Mouse (Mus musculus) brown adipose tissue, adult 24 weeks (tissue): ENCODE results near the gene Olfr963. TPM values are rescaled to one million over a fixed set of nuclear protein-coding genes. Genes with fewer than 3 reads are reported as not detected.
"Not testable (repeated sequence)": the region's sequence is repeated elsewhere in the genome, so short reads cannot be mapped to it uniquely, and the experiment has no call there.

Experiments
- H3K27ac ChIP-seq: fragments of 200-500 bp; replicated peaks from 2 replicates; pipeline ENCODE4 v1.5.1; 2012; ENCODE audit warnings: low read depth, mild to moderate bottlenecking, low read length
- H3K4me1 ChIP-seq: fragments of 200-500 bp; 2 replicates; pipeline ENCODE4 v1.6.1; 2012; ENCODE audit warnings: low read length, mixed read lengths; ENCODE audit not compliant: control insufficient read depth, insufficient read depth, insufficient read length
- H3K4me3 ChIP-seq: fragments of 200-500 bp; 2 replicates; pipeline ENCODE4 v1.5.1; 2012; ENCODE audit warnings: low read depth, mild to moderate bottlenecking, low read length, moderate library complexity; ENCODE audit not compliant: insufficient read depth
- polyA plus RNA-seq: library from polyadenylated mRNA; stranded (reverse); fragments of >200 nt; gene quantifications from 2 replicates; pipeline ENCODE4 v1.2.4, GENCODE M21; 2012; ENCODE audit not compliant: missing spikeins, insufficient read depth, insufficient read length

Olfr963 gene
- polyA plus RNA-seq: not detected in 2 replicates

DNA sequence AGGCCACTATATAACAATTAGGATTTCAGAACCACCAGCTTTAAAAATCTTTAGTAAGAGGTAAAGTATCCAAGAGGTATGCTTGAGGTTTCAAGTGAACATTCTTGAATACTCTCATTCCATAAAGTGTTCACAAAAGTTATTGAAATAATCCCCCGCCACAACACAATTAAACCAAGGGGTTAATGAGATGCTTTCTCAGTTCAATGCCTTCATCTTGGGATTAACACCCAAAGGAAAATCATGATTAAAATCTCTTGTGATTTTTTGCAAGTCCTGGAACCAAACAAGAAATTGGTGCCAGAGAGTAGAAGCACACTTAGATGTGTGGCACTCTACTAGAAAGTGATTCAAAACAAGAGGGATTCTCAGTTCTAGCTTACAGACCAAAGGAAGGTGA lies at the start of gene Olfr963:
TSS of gene Olfr963 (plus strand) at position 301 of the 400 bp plus-strand sequence.
- Histone ChIP-seq H3K27ac (no peak within 1 kb of the TSS), H3K4me3 (no peak within 1 kb of the TSS), H3K4me1 (no peaks in the 10 kb centered on the region)

DNA sequence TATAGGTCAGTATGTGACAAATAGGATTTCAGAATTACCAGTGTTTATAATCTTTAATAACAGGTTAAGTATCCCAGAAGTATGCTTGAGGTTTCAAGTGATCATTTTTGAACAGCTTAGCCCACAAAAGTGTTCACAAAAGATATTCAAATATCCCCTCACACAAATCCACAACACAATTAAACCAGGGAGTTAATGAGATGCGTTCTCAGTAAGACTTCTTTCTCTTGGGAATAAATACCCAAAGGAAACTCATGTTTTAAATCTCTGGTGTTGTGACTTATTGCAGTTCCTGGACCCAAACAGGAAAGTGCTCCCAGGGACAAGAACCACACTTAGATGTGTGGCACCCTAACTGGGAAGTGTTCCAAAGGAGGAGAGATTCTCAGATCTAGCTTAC lies 45.9 kb upstream of the Olfr963 start, which contains the start of gene Olfr960:
TSS of gene Olfr960 (plus strand) at position 301 of the 400 bp plus-strand sequence.
- H3K4me3 ChIP-seq: no peak within 1 kb of the TSS
- no peak within 1 kb of the TSS for H3K27ac ChIP-seq

DNA sequence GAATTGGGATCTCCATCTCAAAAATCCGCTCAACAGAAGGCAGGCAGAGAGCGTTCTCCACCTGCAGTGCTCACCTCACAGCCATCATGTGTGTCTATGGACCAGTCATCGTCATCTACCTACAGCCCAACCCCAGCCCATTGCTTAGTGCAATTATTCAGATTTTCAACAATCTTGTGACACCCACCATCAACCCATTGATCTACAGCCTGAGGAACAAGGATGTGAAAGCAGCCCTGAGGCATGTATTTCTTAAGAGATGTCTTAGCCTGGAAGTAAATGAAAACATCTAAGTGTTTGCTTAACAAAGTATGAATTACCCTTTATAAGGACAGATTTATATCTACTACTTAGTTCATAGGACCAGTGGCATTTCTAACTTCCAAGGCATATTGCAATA lies 43.2 kb upstream of the Olfr963 start:
- H3K4me3 ChIP-seq: no peak overlapping the region
- no peak overlapping the region for H3K27ac ChIP-seq
- no peaks in the 10 kb centered on the region for H3K4me1 ChIP-seq

More for the DNA sequence above, 45.9 kb upstream of the Olfr963 start, which contains the start of gene Olfr960:
- H3K4me1 ChIP-seq: no peaks in the 10 kb centered on the region

DNA sequence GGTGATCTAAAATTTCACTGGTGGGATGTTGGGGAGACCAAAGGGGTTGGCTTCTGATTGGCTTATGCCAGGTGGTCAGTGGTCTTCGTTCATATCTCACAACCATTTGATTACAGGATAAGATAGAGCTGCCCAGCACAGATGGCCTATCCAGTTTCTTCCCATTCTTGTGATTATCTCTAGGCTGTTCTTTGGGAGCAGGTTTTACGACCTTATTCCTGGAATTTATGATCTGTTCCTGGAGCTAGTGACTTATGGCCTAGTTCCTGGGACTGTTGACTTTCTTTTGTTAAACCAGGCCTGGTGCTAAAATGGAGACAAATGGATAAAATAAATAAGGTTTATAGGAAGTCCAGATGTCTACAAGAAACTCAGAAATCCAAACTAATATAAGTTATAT lies 42.3 kb upstream of the Olfr963 start:
- Histone ChIP-seq H3K27ac (no peak overlapping the region), H3K4me3 (no peak overlapping the region), H3K4me1 (no peaks in the 10 kb centered on the region)

DNA sequence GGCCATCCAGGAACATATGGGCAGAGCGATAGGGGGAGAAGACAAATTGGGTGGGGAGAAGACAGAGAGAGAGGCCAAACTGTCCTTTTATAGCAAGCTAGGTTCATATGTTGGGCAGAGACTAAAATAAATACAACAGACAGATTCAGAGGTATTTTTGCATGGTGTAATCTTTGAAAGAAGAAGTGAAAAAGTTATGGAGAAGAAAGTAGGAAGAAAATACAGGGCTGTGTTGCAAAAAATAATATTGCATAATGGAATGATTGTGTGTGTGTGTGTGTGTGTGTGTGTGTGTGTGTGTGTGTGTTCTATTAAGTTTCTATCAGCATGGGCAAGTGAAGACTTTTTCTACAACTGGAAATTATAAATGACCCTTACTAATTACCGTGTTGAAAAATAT lies 37.9 kb upstream of the Olfr963 start:
- Histone ChIP-seq H3K27ac (no peak overlapping the region), H3K4me1 (no peaks in the 10 kb centered on the region), H3K4me3 (no peak overlapping the region)

DNA sequence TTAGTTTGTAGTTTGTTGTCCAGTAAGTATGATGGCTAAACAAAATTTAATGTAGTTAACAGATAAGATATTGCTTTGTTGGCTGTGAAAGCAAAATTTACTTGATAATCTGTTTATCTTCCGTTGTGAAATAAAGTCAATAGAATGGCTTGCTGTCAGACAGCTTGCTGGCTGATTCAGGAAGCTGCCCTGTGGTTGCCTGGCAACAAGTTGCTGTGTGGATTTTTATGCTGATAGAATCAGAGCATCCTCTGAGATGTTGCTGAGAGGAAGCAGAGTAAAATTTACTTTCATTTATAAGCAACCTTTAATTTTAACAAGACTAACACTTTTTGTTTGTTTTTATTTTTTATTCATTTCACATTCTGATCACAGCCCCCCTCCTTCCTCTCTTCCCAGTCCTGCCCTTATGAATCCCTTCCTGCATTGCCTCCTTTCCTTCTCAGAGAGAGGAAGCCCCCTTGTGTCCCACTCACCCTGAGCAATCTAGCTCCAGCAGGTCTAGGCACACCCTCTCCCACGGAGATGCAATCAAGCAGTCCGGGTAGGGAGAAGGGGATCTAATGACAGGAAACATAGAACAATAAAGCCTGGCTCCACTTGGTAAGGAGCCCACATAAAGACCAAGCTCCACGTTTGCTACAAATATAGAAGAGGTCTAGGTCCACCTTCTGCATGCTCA lies 33.0 kb upstream of the Olfr963 start:
- Histone ChIP-seq H3K4me1 (no peaks in the 10 kb centered on the region), H3K4me3 (no peak overlapping the region), H3K27ac (no peak overlapping the region)

DNA sequence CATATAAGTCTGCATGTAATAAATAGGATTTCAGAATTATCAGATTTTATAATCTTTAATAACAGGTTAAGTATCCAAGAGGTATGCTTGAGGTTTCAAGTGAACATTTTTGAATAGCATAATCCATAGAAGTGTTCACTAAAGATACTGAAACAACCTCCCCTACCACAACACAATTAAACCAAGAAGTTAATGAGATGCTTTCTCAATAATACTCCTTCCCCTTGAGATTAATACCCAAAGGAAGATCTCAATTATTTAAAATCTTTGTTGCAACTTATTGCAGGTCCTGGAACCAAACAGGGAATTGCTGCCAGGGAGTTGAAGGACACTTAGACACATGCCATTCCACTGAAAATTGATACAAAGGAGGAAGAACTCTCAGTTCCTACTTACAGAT lies 22.2 kb upstream of the Olfr963 start, which contains the start of gene Olfr961:
TSS of gene Olfr961 (plus strand) at position 301 of the 400 bp plus-strand sequence.
- H3K4me3 ChIP-seq: no peak within 1 kb of the TSS
- no peaks in the 10 kb centered on the region for H3K4me1 ChIP-seq
- no peak within 1 kb of the TSS for H3K27ac ChIP-seq

DNA sequence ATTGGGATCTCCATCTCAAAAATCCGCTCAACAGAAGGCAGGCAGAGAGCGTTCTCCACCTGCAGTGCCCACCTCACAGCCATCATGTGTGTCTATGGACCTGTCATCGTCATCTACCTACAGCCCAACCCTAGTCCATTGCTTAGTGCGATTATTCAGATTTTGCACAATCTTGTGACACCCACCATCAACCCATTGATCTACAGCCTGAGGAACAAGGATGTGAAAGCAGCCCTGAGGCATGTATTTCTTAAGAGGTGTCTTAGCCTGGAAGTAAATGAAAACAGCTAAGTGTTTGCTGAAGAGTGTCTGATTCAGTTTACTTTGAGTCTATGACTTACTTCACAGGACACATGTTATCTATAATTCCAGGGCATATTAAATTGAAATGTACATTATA lies 19.6 kb upstream of the Olfr963 start:
- no peak overlapping the region for H3K4me3 ChIP-seq
- no peak overlapping the region for H3K27ac ChIP-seq
- no peaks in the 10 kb centered on the region for H3K4me1 ChIP-seq

DNA sequence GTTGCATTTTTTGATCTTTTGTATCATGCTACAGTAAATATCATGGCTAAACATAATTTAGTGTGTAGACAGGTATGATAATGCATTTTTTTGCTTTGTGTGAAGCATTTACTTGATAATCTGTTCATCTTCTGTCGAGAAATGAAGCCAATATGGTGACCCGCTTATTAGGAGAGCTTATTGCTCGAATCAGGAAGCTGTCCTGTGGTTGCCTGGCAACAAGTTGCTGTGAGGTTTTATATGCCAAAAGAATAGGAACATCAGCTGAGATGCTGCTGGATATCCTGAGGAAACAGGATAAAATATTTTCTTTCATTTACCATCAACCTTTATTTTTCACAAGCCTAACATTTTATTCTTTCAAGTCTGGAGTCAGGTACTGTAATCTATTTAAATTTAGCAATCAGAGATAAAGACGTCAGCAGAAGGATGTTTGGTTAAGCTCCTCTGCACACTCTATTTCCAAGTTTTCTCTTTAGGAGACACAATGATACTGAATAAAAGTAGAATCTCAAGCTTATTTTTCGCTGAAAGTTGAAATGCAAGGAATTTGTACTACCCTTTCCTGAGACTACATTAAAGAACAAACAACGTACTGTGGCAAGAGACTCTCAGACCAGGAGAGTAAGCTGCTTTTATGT lies 12.1 kb upstream of the Olfr963 start:
- H3K27ac ChIP-seq: no peak overlapping the region
- no peak overlapping the region for H3K4me3 ChIP-seq
- no peaks in the 10 kb centered on the region for H3K4me1 ChIP-seq

DNA sequence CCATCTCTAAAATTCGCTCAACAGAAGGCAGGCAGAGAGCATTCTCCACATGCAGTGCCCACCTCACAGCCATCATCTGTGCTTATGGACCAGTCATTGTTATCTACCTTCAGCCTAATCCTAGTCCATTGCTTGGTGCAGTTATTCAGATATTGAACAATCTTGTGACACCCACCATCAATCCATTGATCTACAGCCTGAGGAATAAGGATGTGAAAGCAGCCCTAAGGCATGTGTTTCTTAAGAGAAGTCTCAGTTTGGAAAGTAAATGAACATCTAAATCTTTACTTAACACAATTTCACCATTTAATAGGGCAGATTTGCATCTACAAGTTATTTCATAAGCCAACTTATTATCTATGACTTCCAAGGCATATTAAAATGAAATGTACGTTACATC lies 2.7 kb downstream of the Olfr963 start:
- Histone ChIP-seq H3K4me3 (no peak overlapping the region), H3K27ac (no peak overlapping the region), H3K4me1 (no peaks in the 10 kb centered on the region)

DNA sequence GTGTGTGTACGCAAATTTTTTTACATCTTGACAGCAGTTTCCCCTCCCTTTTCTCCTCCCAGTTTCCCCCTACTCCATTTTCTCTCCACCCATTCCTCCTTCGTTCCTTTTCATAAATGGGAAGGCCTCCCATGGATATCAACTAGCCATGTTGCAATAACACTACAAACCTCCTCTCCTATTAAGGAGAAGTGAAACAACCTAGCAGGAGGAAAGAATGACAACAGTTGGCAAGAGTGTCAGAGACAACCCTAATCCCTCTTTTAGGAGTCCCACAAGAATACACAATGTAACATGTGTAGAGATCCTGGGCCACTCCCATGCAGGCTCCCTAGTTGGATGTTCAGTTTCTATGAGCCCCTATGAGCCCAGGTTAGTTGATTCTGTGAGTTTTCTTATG lies 7.8 kb downstream of the Olfr963 start:
- H3K27ac ChIP-seq: no peak overlapping the region
- no peak overlapping the region for H3K4me3 ChIP-seq
- H3K4me1 ChIP-seq: no peaks in the 10 kb centered on the region

DNA sequence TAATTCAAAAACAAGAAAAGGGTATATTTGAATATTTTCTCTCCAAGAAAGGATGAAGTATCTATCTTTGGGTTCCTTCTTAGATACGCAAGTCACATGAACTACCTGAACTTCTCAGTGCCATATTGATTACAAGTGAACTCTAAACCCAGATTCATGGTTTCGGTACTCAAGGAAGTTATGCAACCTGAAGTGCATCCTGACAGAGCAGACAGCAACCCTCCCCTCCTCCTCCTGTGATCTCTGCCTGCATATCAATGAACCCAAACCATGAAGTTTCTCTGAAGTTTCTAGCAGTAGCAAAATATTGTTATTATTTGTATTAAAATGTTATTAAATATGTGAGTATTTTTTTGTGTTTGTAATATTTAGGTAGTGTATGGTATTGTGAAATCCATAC lies 11.6 kb downstream of the Olfr963 start:
- Histone ChIP-seq H3K4me3 (no peak overlapping the region), H3K4me1 (no peaks in the 10 kb centered on the region), H3K27ac (no peak overlapping the region)

DNA sequence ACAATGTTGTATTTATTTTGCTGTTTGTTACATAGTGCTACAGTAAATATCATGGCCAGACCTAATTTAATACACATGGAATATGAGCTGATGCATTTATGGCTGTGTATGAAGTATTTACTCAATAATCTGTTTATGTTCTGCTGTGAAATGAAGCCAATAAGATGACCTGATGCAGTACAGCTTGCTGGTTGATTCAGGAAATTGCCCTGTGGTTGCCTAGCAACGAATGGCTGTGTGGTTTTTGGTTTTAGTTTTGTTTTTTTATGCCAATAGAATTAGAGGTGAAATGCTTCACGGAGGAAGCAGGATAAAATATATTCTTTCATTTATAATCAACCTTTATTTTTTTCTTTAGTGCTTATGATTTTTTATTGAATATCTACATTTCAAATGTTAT lies 12.3 kb downstream of the Olfr963 start:
- Histone ChIP-seq H3K27ac (no peak overlapping the region), H3K4me3 (no peak overlapping the region), H3K4me1 (no peaks in the 10 kb centered on the region)

DNA sequence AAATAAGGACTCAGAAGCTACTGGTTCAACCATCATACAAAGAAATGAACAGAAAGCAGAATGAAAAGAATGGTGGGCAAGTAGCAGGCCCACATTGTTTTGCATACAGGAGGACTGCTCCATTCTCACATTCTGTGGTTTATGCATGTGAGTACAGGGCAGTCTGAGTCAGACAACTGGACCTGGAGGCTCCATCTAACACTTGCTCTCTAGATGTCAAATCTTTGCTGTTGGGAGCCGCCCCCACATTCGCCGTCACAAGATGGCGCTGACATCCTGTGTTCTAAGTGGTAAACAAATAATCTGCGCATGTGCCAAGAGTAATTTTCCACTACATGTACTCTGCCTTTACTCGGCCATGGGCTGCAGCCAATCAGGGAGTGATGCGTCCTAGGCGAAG lies 34.1 kb downstream of the Olfr963 start:
- not testable (repeated sequence) for H3K4me1 ChIP-seq, H3K4me3 ChIP-seq, H3K27ac ChIP-seq

DNA sequence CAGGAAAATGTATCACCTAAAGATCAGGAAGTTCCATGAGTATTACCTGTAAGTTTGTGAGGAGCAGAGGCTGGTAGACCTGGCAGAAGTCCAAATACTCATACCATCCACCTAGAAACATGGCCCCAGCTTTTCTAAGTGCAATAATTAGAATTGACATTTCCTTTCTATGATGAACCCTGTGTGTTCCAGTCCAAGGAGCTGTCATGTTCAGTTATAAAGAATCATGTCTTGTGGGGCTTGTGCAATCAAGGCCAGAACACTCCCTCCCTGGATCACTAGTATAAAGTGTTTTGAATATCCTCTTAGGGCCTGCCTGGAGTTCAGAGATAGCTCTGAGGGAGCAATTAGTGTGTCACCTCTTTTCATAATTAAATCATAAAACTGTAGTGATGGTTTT lies 40.0 kb downstream of the Olfr963 start, which contains the start of gene Olfr149:
TSS of gene Olfr149 (minus strand) at position 101 of the 400 bp plus-strand sequence.
- Histone ChIP-seq H3K4me3 (no peak within 1 kb of the TSS), H3K27ac (no peak within 1 kb of the TSS), H3K4me1 (no peaks in the 10 kb centered on the region)

DNA sequence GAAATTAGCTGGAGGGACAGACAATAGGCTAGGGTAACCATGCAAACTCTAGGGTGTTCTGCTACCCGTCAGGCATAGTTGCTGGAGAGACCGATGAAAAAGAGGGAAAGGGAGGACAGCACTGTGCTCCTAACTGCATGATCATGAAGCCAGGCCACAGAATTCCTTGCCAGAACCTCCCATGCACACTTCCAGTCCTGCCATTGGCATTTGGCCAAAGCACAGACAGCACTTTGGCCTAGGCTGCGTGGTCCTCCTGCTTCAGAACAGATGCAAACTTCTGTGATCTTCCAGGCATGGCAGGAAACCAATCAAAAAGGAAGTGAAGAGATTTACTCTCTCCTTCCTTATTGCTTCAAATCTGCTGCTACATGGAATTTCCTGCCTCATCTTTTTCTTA lies 42.0 kb downstream of the Olfr963 start:
- Histone ChIP-seq H3K27ac (no peak overlapping the region), H3K4me3 (no peak overlapping the region), H3K4me1 (no peaks in the 10 kb centered on the region)
